Mouse (Mus musculus) adrenal gland, adult 18-20 months (tissue): ENCODE data around the gene Nkain2. TPM values are rescaled to one million over a fixed set of nuclear protein-coding genes. Genes with fewer than 3 reads are reported as not detected.

Experiments
- DNase-seq, 2 experiments: peaks; one replicate each; pipeline ENCODE4 v3.0.0; 2021 to 2022; ENCODE audit warnings: low spot score in 2 of 2
- total RNA-seq, 2 experiments: library from RNA; stranded (reverse); gene quantifications; 1 replicate in 1 of 2; 2 replicates in 1 of 2; pipeline ENCODE4 v1.2.3; 2021

Nkain2 gene
- total RNA-seq, 2 experiments from 2014 or later: 0.13 to 0.16 TPM

DNA sequence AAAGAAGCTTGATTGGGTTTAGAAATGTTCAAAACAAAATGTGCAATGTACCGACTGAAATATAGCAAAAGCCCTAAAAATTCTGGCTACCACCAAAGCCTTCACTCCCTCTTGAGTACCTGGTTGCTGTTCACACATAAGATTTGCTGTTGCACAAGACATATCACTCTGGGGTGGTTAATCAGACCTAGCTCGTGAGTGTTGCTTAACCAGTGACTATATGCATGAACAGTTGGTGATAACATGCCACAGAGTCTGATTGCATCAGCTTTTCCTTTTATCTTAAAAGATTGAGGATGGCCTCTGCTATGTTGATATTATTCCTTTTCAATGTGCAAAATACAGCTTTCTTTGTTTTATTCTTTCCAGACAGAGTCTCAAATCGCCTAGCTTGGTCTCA, 1243.0 kb downstream of the Nkain2 start:
- no peak for DNase-seq

DNA sequence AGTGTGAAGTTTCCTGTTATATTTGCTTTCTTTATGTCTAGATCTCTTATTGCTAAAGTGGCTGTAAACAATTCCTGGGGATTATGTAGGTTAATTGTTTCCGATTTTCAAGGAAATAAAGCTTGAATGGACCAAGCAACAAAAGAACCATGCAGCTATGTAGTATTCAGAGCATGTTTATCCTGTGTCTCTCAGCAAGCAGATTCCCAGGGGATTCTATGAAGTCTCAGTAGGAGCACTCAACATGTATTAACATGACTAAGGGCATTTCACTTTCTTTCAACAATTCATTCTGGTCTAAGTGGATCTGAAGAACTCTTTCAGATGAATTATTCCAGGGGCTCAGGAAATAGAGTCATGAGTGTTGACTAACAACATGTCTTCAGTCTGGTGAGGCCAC, 1244.2 kb downstream of the Nkain2 start:
- no peak for DNase-seq

Other genes starting within 250 kb of the Nkain2 start
- gene Trdn, start 190.1 kb upstream of the Nkain2 start, total RNA-seq: under 1 TPM in 1 of 2 experiments, not detected in 1; 0.19 TPM